Mouse (Mus musculus) large intestine, adult 2 months (tissue): Measurements from ENCODE around the gene Cyp2c23. TPM values are rescaled to one million over a fixed set of nuclear protein-coding genes. Genes with fewer than 3 reads are reported as not detected.

ENCODE experiments used
- DNase-seq: peaks from one replicate; pipeline ENCODE4 v3.0.0-alpha.2; 2012; ENCODE audit warnings: low read depth, low spot score
- WGBS: fragments of 180-500 bp; shearing (Covaris S2); methylation state at CpG from one replicate; pipeline ENCODE4 v1.1.7; 2018; 5-methylcytosine and 5-hydroxymethylcytosine counted together
- polyA plus RNA-seq: library from polyadenylated mRNA; depleted of rRNA; stranded (reverse); fragments of >200 nt; gene quantifications from 2 replicates; pipeline ENCODE4 v1.2.3, GENCODE M21; 2012

The Cyp2c23 gene
- polyA plus RNA-seq, 1 experiment: 0.48 TPM

- no peak for DNase-seq
- WGBS: 84% methylated on average over 8 of the region's 8 CpGs
Observed at GRCm38 (mm10) chr19:44026956-44027530, 2.0 kb downstream of the Cyp2c23 start.

GRCm38 (mm10) chr19:44024921-44025585 lies 4.0 kb downstream of the Cyp2c23 start:
- DNase-seq: peak; percentile 91
- WGBS: 45% methylated on average over 13 of the region's 13 CpGs

GRCm38 (mm10) chr19:44023066-44023465 lies 5.9 kb downstream of the Cyp2c23 start:
- WGBS: 61% methylated on average over 5 of the region's 5 CpGs
- peak; percentile 31 for DNase-seq

GRCm38 (mm10) chr19:44021502-44021901 lies 7.5 kb downstream of the Cyp2c23 start:
- WGBS: 28% methylated on average over 4 of the region's 4 CpGs
- DNase-seq: peak; percentile 50

- 75% methylated on average over 7 of the region's 7 CpGs for WGBS
- DNase-seq: no peak
Observed at GRCm38 (mm10) chr19:44019739-44020138, 9.3 kb downstream of the Cyp2c23 start.

- WGBS: 48% methylated on average over 6 of the region's 6 CpGs
- DNase-seq: no peak
Observed at GRCm38 (mm10) chr19:44013862-44014261, 15.1 kb downstream of the Cyp2c23 start.

- DNase-seq: no peak
- 47% methylated on average over 15 of the region's 15 CpGs for WGBS
Observed at GRCm38 (mm10) chr19:44008784-44009183, 20.2 kb downstream of the Cyp2c23 start.

GRCm38 (mm10) chr19:44007186-44007585 lies 21.8 kb downstream of the Cyp2c23 start:
- 62% methylated on average over 12 of the region's 12 CpGs for WGBS
- no peak for DNase-seq

GRCm38 (mm10) chr19:44005025-44005424 lies 24.0 kb downstream of the Cyp2c23 start:
- DNase-seq: no peak
- 74% methylated on average over 4 of the region's 4 CpGs for WGBS

- DNase-seq: no peak
- WGBS: 91% methylated on average over 2 of the region's 2 CpGs
Observed at GRCm38 (mm10) chr19:44004261-44004660, 24.7 kb downstream of the Cyp2c23 start.

GRCm38 (mm10) chr19:44000720-44001119 lies 28.3 kb downstream of the Cyp2c23 start:
- 80% methylated on average over 5 of the region's 5 CpGs for WGBS
- no peak for DNase-seq

GRCm38 (mm10) chr19:44000061-44000460 lies 28.9 kb downstream of the Cyp2c23 start:
- WGBS: 50% methylated on average over 1 of the region's 1 CpGs
- DNase-seq: no peak

- 53% methylated on average over 11 of the region's 11 CpGs for WGBS
- no peak for DNase-seq
Observed at GRCm38 (mm10) chr19:43998802-43999527, 30.0 kb downstream of the Cyp2c23 start.

- WGBS: 76% methylated on average over 10 of the region's 10 CpGs
Observed at GRCm38 (mm10) chr19:43998101-43998500, 30.9 kb downstream of the Cyp2c23 start.

GRCm38 (mm10) chr19:43995427-43995826 lies 33.6 kb downstream of the Cyp2c23 start:
- WGBS: 87% methylated on average over 7 of the region's 7 CpGs
- DNase-seq: no peak

More at GRCm38 (mm10) chr19:43998101-43998500, 30.9 kb downstream of the Cyp2c23 start:
- DNase-seq: no peak

GRCm38 (mm10) chr19:43992464-43992863 lies 36.5 kb downstream of the Cyp2c23 start:
- DNase-seq: no peak
- WGBS: 63% methylated on average over 4 of the region's 4 CpGs

- WGBS: 85% methylated on average over 8 of the region's 8 CpGs
- no peak for DNase-seq
Observed at GRCm38 (mm10) chr19:43990362-43990761, 38.6 kb downstream of the Cyp2c23 start.

- 11% methylated on average over 30 of the region's 30 CpGs for WGBS
- no peak for DNase-seq
Observed at GRCm38 (mm10) chr19:43986069-43986794, 42.8 kb downstream of the Cyp2c23 start, which contains the start of gene Cpn1. TSS of gene Cpn1 (minus strand) at chr19:43986556.

- no peak for DNase-seq
- WGBS: 90% methylated on average over 5 of the region's 5 CpGs
Observed at GRCm38 (mm10) chr19:43981992-43982391, 47.0 kb downstream of the Cyp2c23 start.

GRCm38 (mm10) chr19:43980711-43981110 lies 48.3 kb downstream of the Cyp2c23 start:
- DNase-seq: no peak
- WGBS: 96% methylated on average over 17 of the region's 17 CpGs
